Mouse (Mus musculus) MEL (cell line): ENCODE results near the gene Tnc. TPM values are rescaled to one million over a fixed set of nuclear protein-coding genes. Genes with fewer than 3 reads are reported as not detected.

Source experiments
- DNase-seq: peaks from one replicate; pipeline ENCODE4 v3.0.0; 2011; ENCODE audit warnings: low read depth, low spot score
- H3K27ac ChIP-seq: 2 replicates; pipeline ENCODE4 v1.5.1; 2012; ENCODE audit warnings: low read depth, mild to moderate bottlenecking, control low read depth, low read length, moderate library complexity; ENCODE audit not compliant: control insufficient read depth
- H3K27me3 ChIP-seq, 2 experiments: fragments of 150-350 bp in 1 of 2; sonication (generic) in 1 of 2; 2 replicates each; pipeline ENCODE4 v1.6.1; 2012; ENCODE audit warnings: low read length in 2 of 2, mild to moderate bottlenecking in 2 of 2, improper control_type of control experiment in 1 of 2, moderate library complexity in 1 of 2; ENCODE audit not compliant: insufficient read depth in 2 of 2, control insufficient read depth in 1 of 2
- H3K36me3 ChIP-seq, 2 experiments: 2 replicates each; pipeline ENCODE4 v1.6.1; 2012 to 2014; ENCODE audit warnings: low read length in 2 of 2, improper control_type of control experiment in 1 of 2, inconsistent platforms in 1 of 2, mild to moderate bottlenecking in 1 of 2; ENCODE audit not compliant: insufficient read depth in 2 of 2, control insufficient read depth in 1 of 2
- H3K4me1 ChIP-seq, 2 experiments: fragments of 150-350 bp in 1 of 2; sonication (generic) in 1 of 2; 2 replicates each; pipeline ENCODE4 v1.6.1; 2012; ENCODE audit warnings: low read length in 2 of 2, improper control_type of control experiment in 1 of 2, mild to moderate bottlenecking in 1 of 2; ENCODE audit not compliant: insufficient read depth in 2 of 2, control insufficient read depth in 1 of 2
- H3K4me3 ChIP-seq, 2 experiments: fragments of 150-350 bp in 1 of 2; sonication (generic) in 1 of 2; 2 replicates each; pipeline ENCODE4 v1.5.1; 2012; ENCODE audit warnings: low read depth in 2 of 2, low read length in 2 of 2, mild to moderate bottlenecking in 2 of 2, moderate library complexity in 2 of 2, control low read depth in 1 of 2, improper control_type of control experiment in 1 of 2; ENCODE audit not compliant: control insufficient read depth in 1 of 2, insufficient read depth in 1 of 2
- H3K79me2 ChIP-seq: 2 replicates; pipeline ENCODE4 v1.6.1; 2012; ENCODE audit warnings: mild to moderate bottlenecking, low read length, moderate library complexity; ENCODE audit not compliant: control insufficient read depth, poor library complexity, insufficient read depth
- H3K9ac ChIP-seq: 2 replicates; pipeline ENCODE4 v1.6.1; 2012; ENCODE audit warnings: low read depth, mild to moderate bottlenecking, control low read depth, low read length, moderate library complexity; ENCODE audit not compliant: control insufficient read depth, poor library complexity, severe bottlenecking
- H3K9me3 ChIP-seq: fragments of 150-350 bp; sonication (generic); replicated peaks from 2 replicates; pipeline ENCODE4 v1.6.1; 2012; ENCODE audit warnings: mild to moderate bottlenecking, low read length, improper control_type of control experiment, moderate library complexity; ENCODE audit not compliant: insufficient read depth
- BHLHE40 ChIP-seq: IDR thresholded peaks from 2 replicates; pipeline ENCODE4 v1.6.1; 2012; ENCODE audit warnings: low read depth, mild to moderate bottlenecking, inconsistent platforms, low read length, improper control_type of control experiment, borderline replicate concordance
- CHD1 ChIP-seq: IDR thresholded peaks from 2 replicates; pipeline ENCODE4 v1.6.1; 2012; ENCODE audit warnings: low read depth, mild to moderate bottlenecking, inconsistent platforms, low read length, improper control_type of control experiment
- CTCF ChIP-seq, 3 experiments: IDR thresholded peaks in 2 of 3; conservative IDR thresholded peaks in 1 of 3; 2 replicates each; pipeline ENCODE4 v1.5.1; 2011 to 2012; ENCODE audit warnings: low read length in 3 of 3, low read depth in 2 of 3, mild to moderate bottlenecking in 2 of 3, improper control_type of control experiment in 1 of 3, inconsistent platforms in 1 of 3, mixed read lengths in 1 of 3, moderate library complexity in 1 of 3; ENCODE audit not compliant: control insufficient read depth in 1 of 3, insufficient read depth in 1 of 3, poor library complexity in 1 of 3, severe bottlenecking in 1 of 3
- E2F4 ChIP-seq: IDR thresholded peaks from 2 replicates; pipeline ENCODE4 v1.6.1; 2011; ENCODE audit warnings: low read depth, low read length, improper control_type of control experiment, borderline replicate concordance
- ELF1 ChIP-seq: IDR thresholded peaks from 2 replicates; pipeline ENCODE4 v1.6.1; 2014; ENCODE audit warnings: low read depth, mild to moderate bottlenecking, inconsistent platforms, low read length, improper control_type of control experiment, moderate library complexity
- EP300 ChIP-seq, 2 experiments: IDR thresholded peaks; 2 replicates each; pipeline ENCODE4 v1.6.1; 2011; ENCODE audit warnings: improper control_type of control experiment in 2 of 2, low read length in 2 of 2, low read depth in 1 of 2, mild to moderate bottlenecking in 1 of 2
- GABPA ChIP-seq: IDR thresholded peaks from 2 replicates; pipeline ENCODE4 v1.6.1; 2012; ENCODE audit warnings: low read depth, mild to moderate bottlenecking, inconsistent platforms, low read length, improper control_type of control experiment, moderate library complexity
- GATA1 ChIP-seq: IDR thresholded peaks from 2 replicates; pipeline ENCODE4 v1.6.1; 2011; ENCODE audit warnings: low read depth, low read length, improper control_type of control experiment
- JUND ChIP-seq: IDR thresholded peaks from 2 replicates; pipeline ENCODE4 v1.6.1; 2011; ENCODE audit warnings: low read depth, mild to moderate bottlenecking, improper control_type of control experiment, low read length
- KAT2A ChIP-seq: conservative IDR thresholded peaks from 2 replicates; pipeline ENCODE4 v1.6.1; 2012; ENCODE audit warnings: low read depth, low read length, improper control_type of control experiment, inconsistent platforms
- MAX ChIP-seq: IDR thresholded peaks from 2 replicates; pipeline ENCODE4 v1.6.1; 2011; ENCODE audit warnings: low read length, improper control_type of control experiment
- MAZ ChIP-seq: IDR thresholded peaks from 2 replicates; pipeline ENCODE4 v1.6.1; 2012; ENCODE audit warnings: low read depth, mild to moderate bottlenecking, inconsistent platforms, low read length, improper control_type of control experiment
- MXI1 ChIP-seq: IDR thresholded peaks from 2 replicates; pipeline ENCODE4 v1.6.1; 2011; ENCODE audit warnings: mild to moderate bottlenecking, low read depth, low read length, improper control_type of control experiment
- MYB ChIP-seq: IDR thresholded peaks from 2 replicates; pipeline ENCODE4 v1.6.1; 2011; ENCODE audit warnings: mild to moderate bottlenecking, low read depth, low read length, improper control_type of control experiment
- MYC ChIP-seq: IDR thresholded peaks from 2 replicates; pipeline ENCODE4 v1.6.1; 2011; ENCODE audit warnings: low read depth, mild to moderate bottlenecking, low read length, improper control_type of control experiment, moderate library complexity
- NELFE ChIP-seq: IDR thresholded peaks from 2 replicates; pipeline ENCODE4 v1.6.1; 2011; ENCODE audit warnings: low read depth, low read length, improper control_type of control experiment
- POLR2AphosphoS2 ChIP-seq: IDR thresholded peaks from 2 replicates; pipeline ENCODE4 v1.6.1; 2011; ENCODE audit warnings: low read length, improper control_type of control experiment
- POLR2AphosphoS5 ChIP-seq: IDR thresholded peaks from 2 replicates; pipeline ENCODE4 v1.6.1; 2012; ENCODE audit warnings: low read depth, borderline replicate concordance, mild to moderate bottlenecking, inconsistent platforms, low read length, moderate library complexity, mixed read lengths
- RAD21 ChIP-seq: IDR thresholded peaks from 2 replicates; pipeline ENCODE4 v1.6.1; 2011; ENCODE audit warnings: mild to moderate bottlenecking, low read depth, low read length, improper control_type of control experiment
- SIN3A ChIP-seq: IDR thresholded peaks from 2 replicates; pipeline ENCODE4 v1.6.1; 2012; ENCODE audit warnings: low read length, improper control_type of control experiment, inconsistent platforms
- SMC3 ChIP-seq: IDR thresholded peaks from 2 replicates; pipeline ENCODE4 v1.6.1; 2011; ENCODE audit warnings: low read depth, low read length, improper control_type of control experiment
- TAL1 ChIP-seq: IDR thresholded peaks from 2 replicates; pipeline ENCODE4 v1.6.1; 2012; ENCODE audit warnings: mild to moderate bottlenecking, inconsistent platforms, low read length, moderate library complexity, mixed read lengths
- TCF12 ChIP-seq: IDR thresholded peaks from 2 replicates; pipeline ENCODE4 v1.6.1; 2014; ENCODE audit warnings: low read depth, mild to moderate bottlenecking, inconsistent platforms, low read length, improper control_type of control experiment, moderate library complexity
- UBTF ChIP-seq: IDR thresholded peaks from 2 replicates; pipeline ENCODE4 v1.6.1; 2012; ENCODE audit warnings: low read depth, mild to moderate bottlenecking, inconsistent platforms, low read length, improper control_type of control experiment, moderate library complexity, borderline replicate concordance; ENCODE audit not compliant: insufficient read depth
- USF1 ChIP-seq: IDR thresholded peaks from 2 replicates; pipeline ENCODE4 v1.6.1; 2014; ENCODE audit warnings: low read depth, mild to moderate bottlenecking, inconsistent platforms, low read length, improper control_type of control experiment, moderate library complexity
- USF2 ChIP-seq, 2 experiments: IDR thresholded peaks; 2 replicates each; pipeline ENCODE4 v1.6.1; 2011 to 2012; ENCODE audit warnings: improper control_type of control experiment in 2 of 2, low read length in 2 of 2, borderline replicate concordance in 1 of 2, inconsistent platforms in 1 of 2, low read depth in 1 of 2, mild to moderate bottlenecking in 1 of 2; ENCODE audit not compliant: insufficient read depth in 1 of 2
- ZKSCAN1 ChIP-seq: IDR thresholded peaks from 2 replicates; pipeline ENCODE4 v1.6.1; 2012; ENCODE audit warnings: low read depth, mild to moderate bottlenecking, inconsistent platforms, low read length, improper control_type of control experiment, moderate library complexity
- ZNF384 ChIP-seq: IDR thresholded peaks from 2 replicates; pipeline ENCODE4 v1.6.1; 2012; ENCODE audit warnings: low read depth, mild to moderate bottlenecking, inconsistent platforms, low read length, improper control_type of control experiment
- polyA plus RNA-seq, 2 experiments: library from polyadenylated mRNA; stranded (reverse) in 1 of 2; unstranded in 1 of 2; fragments of >175 nt in 1 of 2; fragments of >200 nt in 1 of 2; gene quantifications; 2 replicates each; pipeline versions ENCODE4 v1.2.1 to v1.2.4; 2012; ENCODE audit warnings: low replicate concordance in 2 of 2, low read depth in 1 of 2; ENCODE audit not compliant: insufficient read length in 2 of 2, insufficient read depth in 1 of 2, missing spikeins in 1 of 2
- total RNA-seq: library from RNA; depleted of rRNA; stranded (reverse); fragments of 300-350 nt; gene quantifications from 2 replicates; pipeline ENCODE4 v1.2.3, GENCODE M21; 2012

Tnc gene
- total and polyA plus RNA-seq, 3 experiments, result not detected

DNA sequence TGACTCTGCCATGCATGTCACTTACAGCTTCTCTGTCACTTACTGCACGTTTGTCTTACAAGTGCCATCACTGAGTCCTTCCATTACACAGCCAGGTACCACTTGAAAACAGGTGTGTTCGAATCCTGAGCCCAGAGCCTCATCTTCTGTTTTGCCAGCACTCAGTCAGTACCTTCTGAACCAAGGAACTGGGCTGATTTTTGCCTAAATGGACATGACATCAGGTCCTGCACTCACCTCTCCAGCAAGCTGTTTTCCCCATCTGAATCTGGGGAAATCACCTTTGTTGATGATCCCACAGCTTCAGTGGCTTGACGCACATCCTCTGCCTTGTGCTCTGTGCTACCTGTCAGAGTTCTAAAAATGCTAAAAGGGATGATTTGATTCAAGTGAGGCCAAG, 107.4 kb downstream of the Tnc start:
- Histone ChIP-seq H3K27me3 (no peaks in the 10 kb centered on the region), H3K4me3 (no peak overlapping the region), H3K9ac (no peak overlapping the region), H3K27ac (no peak overlapping the region), H3K4me1 (no peaks in the 10 kb centered on the region), H3K36me3 (no peaks in the 10 kb centered on the region), H3K79me2 (no peaks in the 10 kb centered on the region), H3K9me3 (no peaks in the 10 kb centered on the region)
- TF ChIP-seq EP300 (IDR thresholded peaks at IDR 0.05; ENCODE audit: low read depth in 1 of 2, low read length in 2 of 2) (no peak), RAD21 (no peak), MYC (no peak), GATA1 (no peak), KAT2A (no peak), USF1 (no peak), CHD1 (no peak), ELF1 (no peak), USF2 (IDR thresholded peaks at IDR 0.05; ENCODE audit: borderline replicate concordance in 1 of 2, insufficient read depth in 1 of 2, low read depth in 1 of 2, low read length in 2 of 2) (no peak), MAZ (no peak), JUND (no peak), POLR2AphosphoS5 (no peak), POLR2AphosphoS2 (no peak), MYB (no peak), TCF12 (no peak), SMC3 (no peak), ZKSCAN1 (no peak), E2F4 (no peak), BHLHE40 (no peak), UBTF (no peak)
- DNase-seq, result no peak

DNA sequence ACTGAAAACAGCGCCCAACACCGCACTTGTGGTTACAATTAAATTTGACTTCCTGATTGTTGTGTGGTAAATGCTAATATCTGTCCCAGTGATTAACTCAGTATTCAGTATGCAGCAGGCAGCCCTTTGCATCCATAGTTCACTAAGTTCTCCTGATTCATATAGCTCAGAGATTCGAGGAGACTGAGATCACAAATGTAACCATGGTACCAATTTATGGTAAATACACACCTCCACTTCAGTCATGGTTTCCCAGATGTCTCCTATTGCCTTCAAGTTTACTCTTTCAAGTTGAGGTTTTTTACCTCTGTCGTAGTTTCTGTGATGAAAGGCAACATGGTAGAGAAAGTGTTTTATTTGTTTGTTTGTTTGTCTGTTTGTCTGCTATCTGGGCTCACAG, 110.9 kb downstream of the Tnc start:
- no peak overlapping the region for H3K4me3 ChIP-seq
- DNase-seq, result no peak
- TF ChIP-seq MAX (no peak), GABPA (no peak), GATA1 (no peak), CHD1 (no peak), MXI1 (no peak), CTCF (IDR thresholded peaks at IDR 0.05 in 2 of 3, conservative IDR thresholded peaks at IDR 0.05 in 1 of 3; ENCODE audit: control insufficient read depth in 1 of 3, insufficient read depth in 1 of 3, low read depth in 2 of 3, low read length in 3 of 3, poor library complexity in 1 of 3, severe bottlenecking in 1 of 3) (no peak), SIN3A (no peak), SMC3 (no peak), TAL1 (no peak), USF2 (IDR thresholded peaks at IDR 0.05; ENCODE audit: borderline replicate concordance in 1 of 2, insufficient read depth in 1 of 2, low read depth in 1 of 2, low read length in 2 of 2) (no peak), USF1 (no peak), E2F4 (no peak), NELFE (no peak), ZNF384 (no peak), TCF12 (no peak), BHLHE40 (no peak)
- TF ChIP-seq, all 39 proteins: peak for 0
- Histone ChIP-seq H3K9me3 (no peaks in the 10 kb centered on the region), H3K9ac (no peak overlapping the region), H3K27me3 (no peaks in the 10 kb centered on the region), H3K27ac (no peak overlapping the region), H3K36me3 (no peaks in the 10 kb centered on the region), H3K79me2 (no peaks in the 10 kb centered on the region), H3K4me1 (no peaks in the 10 kb centered on the region)
